Mouse (Mus musculus) heart, adult 18-20 months (tissue): ENCODE measurements around the gene Ell2. TPM values are rescaled to one million over a fixed set of nuclear protein-coding genes. Genes with fewer than 3 reads are reported as not detected.

Experiments
- DNase-seq, 2 experiments: peaks; one replicate each; pipeline ENCODE4 v3.0.0; 2021 to 2022; ENCODE audit warnings: mixed read lengths in 1 of 2
- total RNA-seq, 2 experiments: library from RNA; stranded (reverse); gene quantifications; 2 replicates each; pipeline ENCODE4 v1.2.3; 2021

Gene Ell2
- total RNA-seq, 2 experiments from 2014 or later, result 25.2 to 31.5 TPM

DNA sequence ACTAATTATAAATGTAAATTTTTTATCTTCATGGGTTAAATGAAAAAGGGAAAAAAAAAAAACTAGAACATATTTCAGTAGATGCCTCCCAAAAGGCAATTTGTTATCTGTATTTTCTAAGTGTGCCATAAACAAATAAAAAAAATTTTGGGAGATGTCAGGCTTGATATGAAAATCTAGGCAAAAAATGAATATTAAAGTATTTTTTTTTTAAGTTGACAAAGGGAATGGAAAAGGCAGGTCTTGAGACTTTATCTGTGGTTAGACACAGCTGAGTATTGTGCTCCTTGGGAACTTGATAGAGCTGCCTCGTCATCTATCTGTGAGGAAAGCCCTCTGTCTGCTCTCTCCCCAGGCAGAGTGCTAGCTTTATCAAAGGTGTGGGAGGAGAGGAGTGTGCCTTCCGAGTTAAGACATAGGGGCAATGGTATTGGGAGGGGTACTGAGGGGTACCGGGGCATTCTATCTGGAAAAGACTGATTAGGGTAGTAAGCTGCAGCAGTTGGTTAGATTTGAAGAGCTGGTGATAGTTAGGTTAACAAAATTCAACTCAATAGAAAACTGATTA lies 27.1 kb downstream of the Ell2 start:
- no peak for DNase-seq

DNA sequence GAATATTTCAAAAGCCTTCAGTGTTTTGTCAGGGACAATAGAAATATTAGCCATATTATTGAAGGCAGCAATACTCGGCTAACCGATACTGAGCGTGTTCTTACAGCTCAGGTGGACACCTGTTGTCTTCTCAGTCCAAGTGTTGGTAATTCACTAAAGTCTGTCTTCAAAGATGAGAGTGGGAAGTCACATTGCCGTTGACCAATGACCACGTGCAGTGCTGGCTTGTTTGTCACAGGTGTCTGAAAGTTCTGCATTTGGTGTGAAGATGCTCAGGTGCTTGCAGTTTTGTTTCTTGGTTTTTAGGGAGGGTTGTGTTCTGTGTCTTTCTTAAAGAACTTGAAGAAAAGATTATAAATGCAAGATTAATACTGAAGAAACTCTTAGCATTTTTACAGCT lies 27.7 kb downstream of the Ell2 start:
- no peak for DNase-seq

DNA sequence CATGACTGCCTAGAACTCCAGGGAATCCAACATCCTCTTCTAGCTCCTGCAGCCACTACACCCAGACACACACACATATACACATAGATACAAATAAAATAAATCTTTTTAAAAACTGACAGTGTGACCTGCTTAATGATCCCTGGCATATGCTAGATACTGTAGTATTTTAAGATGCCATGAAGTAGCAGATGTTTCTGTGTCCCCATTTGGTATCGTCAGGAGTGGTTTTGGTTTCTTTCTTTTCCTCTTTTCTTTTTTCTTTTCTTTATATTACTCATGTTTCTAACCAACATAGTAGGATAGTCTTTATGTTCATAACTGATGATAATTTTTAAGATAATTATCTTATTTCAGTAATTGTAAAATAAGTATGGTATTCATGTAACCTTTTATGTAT lies 29.0 kb downstream of the Ell2 start:
- DNase-seq, result no peak

DNA sequence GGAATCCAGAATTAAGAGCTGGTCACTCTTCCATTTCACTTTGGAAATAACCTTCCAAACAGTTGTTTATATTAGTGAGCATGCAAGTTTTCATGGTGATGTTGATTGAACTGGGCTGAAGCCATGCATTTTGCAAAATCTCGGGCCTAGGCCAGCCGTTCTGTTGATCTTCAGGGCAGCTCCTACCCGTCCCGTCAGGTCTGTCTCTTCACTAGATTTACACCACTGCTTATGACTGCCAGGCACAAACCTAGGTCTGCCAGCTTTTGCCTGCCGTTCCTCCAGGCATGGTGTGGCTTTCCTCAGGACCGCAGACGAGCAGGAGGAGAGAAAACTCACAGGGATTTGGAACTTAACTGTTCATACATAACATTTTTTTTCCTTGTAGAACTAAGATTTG lies 31.4 kb downstream of the Ell2 start:
- DNase-seq, result peak; percentile 11 to 21

DNA sequence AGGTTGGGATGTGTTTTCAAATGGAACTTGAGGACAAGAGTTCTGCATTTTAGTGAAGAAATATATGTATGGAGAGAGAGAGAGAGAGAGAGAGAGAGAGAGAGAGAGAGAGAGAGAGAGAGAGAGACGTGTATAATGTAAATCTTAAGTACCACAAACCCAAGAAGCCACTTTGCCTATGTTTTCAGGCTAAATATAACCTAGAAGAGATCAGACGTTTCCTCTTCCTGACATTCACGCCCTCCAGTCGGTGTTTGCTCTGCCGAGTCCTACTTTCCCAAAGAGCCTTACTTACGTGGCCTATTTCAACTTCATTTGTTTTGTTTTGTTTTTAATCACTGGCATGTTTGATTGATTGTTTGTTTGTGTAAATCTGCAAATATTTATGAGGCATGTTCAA lies 32.0 kb downstream of the Ell2 start:
- DNase-seq, result no peak

DNA sequence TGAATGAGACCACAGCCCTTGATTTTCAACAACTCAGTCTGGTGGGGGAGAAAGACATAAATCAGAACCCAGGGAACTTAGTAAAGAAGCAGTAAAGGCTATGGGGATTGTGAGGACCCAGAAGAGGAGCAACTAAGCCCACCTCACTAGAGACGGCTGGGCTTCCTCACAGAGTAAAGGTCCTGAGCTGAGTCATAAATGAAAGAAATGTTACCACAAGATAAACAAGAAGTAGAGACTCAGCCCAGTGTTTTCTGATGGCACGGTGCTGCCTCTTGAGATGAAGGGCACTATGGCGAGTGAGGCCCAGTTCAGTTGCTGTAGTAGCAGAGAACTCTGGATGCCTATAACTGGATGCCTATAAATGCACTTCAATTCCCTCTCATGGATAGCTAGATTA lies 32.4 kb downstream of the Ell2 start:
- no peak for DNase-seq

DNA sequence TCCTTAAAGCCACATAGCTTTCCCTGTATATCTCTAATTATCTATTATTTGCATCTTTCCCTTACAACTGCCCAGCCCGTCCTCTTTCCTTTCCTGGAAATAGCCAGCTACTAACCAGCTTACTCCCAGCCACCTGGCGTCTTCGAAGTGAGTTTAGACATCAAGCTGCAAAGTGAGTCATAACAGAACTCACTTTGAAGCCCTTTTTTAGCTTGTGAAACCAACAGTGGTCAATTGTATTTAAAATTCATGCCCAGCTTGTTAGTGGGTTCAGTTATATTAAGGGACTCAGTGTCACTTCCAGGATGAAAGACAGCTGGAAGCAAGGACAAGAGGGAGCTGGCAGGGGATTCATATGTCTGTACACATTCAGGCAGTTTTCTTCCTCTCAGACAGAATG lies 33.5 kb downstream of the Ell2 start:
- DNase-seq, result no peak

DNA sequence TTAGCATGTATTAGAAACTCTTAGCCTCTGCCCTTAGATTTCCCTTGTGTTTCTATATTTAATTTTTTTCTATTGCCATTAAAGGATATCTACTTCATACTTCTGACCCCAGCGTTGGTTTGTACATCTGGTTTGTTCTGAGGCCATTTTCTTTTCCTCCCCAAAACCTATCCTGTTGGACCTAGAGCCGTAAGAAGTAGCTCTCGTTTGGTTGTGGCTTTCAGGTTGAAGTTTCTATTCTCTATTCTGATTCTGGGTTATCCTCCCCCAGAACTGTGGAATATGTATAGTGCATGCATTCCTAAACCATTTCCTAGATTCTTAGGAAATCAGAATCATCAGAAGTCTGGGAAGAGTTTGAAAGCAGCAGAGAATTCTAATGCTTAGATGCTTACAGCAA lies 34.6 kb downstream of the Ell2 start:
- DNase-seq, result no peak

DNA sequence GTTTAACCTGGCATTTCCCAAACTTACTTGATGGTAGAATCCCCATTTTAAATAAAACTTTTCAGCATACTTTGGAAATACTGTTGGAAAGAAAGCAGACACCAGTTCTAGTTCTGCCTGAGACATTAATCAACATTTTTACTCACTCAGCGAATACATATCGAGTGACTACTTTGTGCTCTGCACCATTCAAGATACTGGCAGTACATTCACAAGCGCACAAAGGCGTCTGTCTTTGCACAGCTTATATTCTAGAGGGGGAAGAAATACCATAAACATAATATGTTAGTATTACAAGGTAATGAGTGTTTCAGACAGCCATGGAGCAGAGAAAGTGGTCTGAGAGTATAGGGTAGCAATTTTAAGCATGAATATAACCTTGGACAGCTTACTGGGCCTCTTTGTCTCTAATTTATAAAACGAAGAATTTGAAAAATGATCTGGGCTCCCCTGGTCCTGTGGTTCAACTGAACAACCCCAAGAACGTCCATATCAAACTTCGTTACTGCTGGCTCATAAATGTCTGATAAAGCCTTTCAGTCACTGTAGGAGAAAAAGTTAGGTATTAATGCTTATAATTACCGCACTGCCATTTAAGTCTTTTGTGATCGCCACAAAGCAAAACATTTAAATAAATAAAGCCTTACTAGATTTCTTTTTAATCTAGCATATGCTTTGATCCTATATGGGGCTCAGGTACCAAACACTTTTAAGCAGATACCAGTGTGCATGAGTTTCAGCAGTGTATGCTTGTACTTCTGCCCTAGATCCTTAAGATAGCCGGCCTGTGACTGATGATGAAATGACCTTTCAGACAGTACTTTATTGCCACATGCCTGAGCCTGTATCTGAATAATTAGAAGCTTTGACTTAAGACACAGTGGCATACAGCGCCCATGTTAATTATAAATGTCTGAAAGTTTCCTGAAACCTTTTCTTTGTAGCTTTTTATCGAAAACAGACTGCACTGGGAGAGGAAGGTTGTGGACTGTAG lies 35.5 kb downstream of the Ell2 start:
- no peak for DNase-seq

DNA sequence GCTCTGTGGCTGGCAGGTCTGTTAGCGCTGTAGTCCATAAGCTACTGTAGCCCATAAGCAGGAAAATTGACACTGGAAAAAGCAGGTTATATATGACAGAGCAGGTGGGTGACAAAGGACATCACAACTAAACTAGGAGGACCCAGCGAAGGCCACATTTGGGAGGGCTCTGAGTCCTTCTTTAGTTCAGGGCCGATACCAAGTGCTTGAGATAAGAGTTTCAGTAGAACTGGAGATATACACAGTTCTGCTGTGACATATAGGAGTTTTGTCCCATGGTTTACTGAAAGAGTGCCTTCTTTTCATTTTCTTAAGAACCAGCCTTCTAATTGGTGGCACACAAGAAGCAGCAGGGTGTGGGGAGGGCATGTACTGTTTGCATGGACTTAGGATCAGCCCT lies 36.4 kb downstream of the Ell2 start:
- DNase-seq, result no peak

DNA sequence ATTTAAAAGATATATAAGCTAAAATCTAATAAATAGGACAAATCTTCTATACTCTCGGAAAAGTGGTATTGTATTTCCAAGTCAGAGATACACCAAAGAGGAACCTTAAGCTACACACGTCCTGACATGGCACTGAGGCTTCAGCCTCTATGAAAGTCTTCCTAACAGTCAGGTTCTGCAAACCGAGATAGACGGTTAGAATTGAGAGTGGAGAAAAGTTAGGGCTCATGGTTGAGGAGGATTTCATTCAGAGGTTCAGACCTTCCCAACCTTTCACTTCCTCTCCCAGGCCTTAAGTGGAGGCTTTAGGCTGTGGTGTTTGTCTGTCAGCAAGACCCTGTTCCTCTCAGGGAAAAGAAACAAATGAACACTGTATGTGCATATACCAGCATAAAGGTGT lies 37.5 kb downstream of the Ell2 start:
- DNase-seq, result no peak

DNA sequence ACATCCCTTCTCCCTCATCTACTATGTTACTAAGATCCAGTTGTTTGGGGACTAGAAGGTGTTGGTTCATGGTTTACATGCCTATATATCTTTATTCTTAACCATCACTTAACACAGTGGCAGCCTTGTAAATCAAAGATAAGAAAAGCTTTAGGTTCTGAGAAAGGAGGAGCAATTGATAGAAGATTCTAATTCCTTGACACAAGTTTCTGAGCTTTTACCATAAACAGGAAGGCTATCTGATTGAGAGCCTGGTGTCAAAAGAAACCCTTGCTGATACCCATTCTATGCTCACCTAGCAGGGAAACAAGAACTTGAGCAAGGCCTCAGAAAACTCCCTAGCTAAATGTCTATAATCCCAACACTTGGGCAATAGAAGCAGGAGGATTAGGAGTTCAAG lies 38.8 kb downstream of the Ell2 start:
- DNase-seq, result no peak

DNA sequence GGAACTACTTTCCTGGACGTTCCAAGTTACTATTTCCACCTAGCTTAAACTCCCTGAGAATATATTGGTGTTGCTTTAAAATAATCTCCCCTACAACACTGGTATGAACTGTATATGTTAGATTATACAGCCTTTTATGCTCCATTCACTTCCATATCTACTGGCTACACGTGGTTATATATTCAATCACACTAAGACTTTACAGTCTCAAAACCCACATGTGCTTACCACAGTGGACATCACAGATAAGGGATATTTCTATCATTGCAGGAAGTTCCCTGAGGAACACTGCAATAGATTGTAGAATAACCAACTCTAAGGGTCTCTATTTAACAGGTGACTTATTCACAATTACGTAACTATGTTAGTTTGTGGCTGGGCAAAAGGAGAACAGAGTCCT lies 40.7 kb downstream of the Ell2 start:
- DNase-seq, result no peak

DNA sequence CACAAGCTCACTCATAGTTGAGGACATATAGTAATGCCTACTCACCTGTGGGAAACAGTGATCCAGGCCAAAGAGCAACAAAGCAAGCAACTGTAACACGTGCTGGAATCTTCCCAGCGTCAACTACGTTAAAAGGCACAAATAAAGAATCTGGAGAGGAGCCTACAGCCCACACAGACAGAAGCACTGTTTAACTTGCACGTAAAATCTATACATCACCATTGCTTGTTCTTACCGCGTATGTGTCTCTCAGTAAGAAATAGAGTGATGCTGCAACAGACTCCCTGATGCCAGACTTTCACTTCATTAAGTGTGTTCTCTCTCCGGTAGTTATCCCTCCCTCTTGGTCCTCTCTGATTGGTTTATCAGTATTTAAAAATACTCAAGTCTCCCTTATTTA lies 42.1 kb downstream of the Ell2 start:
- DNase-seq, result no peak

DNA sequence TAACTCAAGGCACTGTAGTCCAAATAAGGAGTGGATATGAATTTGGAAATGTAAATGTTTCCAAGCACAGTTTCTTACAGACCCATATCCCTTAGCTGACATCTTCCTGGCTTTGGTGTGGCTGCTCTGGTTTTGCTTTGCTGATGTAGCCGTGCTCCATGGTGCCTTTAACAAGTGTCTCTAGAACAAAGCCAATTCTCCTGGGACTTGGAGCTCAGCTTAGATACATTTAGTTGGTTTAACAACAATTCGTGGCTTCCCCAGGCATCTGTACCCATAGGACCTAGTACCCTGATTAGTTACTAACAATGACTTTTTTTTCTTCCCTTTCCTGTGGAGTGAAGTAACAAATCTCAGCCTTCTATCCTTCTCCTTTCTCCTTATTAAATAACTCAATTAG lies 44.2 kb downstream of the Ell2 start:
- no peak for DNase-seq

DNA sequence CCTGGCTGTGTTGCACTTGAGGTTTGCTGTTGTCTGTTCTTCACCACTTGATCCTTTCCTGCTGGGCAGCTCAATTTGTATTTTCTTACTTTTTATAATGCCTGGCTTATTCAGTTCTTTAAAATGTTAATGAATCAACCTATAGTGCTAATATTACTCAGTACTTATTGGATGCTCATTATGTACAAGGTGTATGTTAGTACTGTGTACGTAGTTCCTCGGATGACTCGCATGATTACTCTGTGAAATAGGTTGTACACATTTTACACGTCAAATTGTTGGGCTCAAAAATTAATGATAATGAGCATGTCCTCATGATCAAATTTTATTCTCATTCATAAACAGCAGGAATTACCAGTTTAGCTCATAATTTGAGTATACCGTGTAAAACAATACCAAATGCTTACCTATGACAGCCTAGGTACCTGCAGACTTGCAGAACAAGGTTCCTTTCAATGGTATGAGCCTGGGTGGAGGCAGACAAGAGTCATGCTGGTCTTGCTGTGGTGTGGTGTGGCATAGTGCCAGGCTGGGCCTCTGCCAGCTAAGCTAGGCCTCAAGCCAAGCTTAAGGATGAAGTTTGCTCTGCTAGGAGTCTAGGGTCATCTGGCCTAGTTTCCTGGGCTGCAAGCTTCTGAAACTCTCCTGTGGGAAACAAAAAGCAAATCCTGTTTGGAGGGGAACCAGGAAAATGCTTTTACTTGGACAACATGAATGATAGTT lies 45.8 kb downstream of the Ell2 start:
- peak; percentile 88 to 92 for DNase-seq

DNA sequence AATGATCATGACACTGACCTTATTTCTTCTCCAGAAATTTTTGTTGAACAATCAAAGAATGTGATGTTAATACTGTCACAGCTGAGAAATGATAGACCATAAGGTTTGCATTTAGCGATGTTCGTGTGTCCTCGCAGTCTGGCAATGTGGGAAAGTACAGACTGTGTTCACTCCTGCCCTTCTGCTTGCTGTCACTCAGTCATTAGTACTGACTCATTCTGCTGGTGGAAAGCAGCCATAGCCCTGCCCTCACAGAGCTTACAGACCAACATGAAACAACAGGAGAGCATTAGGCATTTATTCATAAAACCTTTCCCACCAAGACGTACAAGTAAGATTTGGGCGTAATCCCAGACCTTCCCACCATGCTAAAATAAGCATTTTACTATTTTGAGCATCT lies 47.8 kb downstream of the Ell2 start:
- no peak for DNase-seq

DNA sequence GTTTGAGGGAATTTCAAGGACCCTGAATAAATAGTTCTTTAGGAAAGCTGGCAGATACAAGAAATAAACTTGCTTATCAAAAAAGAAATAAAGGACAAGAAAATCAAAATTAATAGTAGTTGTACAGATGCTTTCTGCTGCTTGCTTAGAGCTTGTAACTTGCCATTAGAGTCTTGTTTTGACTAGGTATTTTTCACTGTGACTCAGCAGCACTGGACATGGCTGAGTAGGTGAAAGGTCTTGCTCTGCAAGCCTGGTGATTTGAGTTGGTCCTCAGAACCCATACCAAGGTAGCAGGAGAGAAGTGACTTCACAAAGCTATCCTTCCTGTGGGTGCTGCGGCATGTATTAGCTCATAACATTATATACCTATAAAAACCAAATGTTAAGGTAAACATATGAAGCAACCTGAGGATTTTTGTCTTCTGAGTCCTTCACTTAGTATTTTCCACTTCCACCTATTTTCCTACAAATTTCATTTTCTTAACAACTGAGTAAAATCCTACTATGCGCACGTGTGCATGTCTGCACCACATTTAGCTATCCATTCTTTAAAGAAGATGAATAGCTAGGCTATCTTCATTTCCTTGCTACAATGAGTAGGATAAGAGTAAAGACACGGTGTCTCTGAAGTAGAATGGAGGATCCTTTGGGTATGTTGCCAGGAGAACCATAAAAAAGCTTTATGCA lies 54.4 kb downstream of the Ell2 start:
- peak; percentile 9 to 20 for DNase-seq

DNA sequence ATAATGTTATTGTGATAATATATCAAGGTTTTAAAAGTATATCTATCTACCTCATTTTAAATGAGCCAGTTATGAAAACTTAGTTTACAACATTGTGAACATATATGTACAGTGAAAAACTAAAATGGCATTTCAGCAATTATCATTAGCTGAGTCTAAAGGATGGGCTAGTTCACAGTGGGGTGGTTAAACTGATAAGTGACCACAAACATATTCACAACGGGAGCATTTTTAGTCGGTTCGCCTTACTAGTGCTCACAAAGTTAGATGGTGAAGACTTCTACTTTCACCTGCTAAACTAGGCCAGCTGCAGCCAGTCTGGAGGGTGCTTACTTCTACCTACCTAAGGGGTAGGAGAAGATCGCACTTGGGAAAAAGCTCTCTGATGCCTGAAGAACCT lies 56.2 kb downstream of the Ell2 start:
- DNase-seq, result no peak

DNA sequence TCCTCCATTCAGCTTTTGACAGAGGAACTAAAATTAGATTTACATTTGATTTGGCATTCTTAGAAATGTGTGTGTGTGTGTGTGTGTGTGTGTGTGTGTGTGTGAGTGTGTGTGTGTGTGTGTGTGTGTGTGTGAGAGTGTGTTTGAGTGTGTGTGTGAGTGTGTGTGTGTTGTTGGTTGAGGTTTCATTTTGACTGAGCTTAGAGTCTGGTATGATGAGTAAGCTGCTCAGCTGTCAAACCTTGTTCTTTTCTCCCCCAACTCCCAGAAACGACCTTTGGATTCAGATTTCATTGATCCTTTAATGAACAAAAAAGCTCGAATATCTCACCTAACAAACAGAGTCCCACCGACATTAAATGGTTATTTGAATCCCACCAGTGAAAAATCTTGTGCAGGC lies 56.7 kb downstream of the Ell2 start:
- no peak for DNase-seq

DNA sequence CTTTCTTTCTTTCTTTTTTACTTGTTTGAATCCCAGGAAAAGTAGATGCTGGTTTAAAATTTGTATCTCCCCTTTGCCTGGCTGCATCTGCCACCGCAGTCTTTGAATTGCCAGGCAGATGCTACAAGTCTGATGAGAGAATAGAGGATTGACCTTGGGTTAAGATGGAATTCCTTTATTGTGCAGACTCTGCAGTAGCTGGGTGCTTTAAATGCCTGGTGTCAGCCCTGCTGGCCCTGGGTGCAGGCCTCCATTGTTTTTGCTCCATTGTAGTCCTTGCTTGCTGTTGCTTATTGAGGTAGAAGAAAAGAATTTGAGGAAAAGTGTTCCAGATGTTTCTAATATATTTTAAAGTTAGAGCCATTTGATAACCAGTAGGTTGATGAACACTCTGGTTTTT lies 59.2 kb downstream of the Ell2 start:
- DNase-seq, result no peak

DNA sequence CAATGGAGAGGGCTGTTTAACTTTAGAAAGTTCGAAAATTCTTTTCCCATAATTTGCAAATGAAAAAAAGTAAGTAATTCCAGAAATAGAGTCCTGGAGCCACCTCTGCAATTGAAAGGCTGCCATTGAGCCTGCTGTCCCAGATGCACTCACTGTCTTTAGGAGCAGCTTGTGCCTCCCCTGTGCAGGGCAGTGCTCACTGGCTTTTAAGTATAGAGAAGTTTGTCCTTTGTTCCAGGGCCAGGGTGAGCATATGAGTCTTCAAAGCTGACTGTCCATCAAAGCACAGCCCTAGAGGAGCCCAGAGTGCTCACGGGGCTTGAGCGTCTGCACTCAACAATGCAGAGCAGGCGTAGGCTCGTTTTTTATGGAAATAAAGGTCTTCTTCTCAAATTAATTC lies 59.7 kb downstream of the Ell2 start:
- no peak for DNase-seq

DNA sequence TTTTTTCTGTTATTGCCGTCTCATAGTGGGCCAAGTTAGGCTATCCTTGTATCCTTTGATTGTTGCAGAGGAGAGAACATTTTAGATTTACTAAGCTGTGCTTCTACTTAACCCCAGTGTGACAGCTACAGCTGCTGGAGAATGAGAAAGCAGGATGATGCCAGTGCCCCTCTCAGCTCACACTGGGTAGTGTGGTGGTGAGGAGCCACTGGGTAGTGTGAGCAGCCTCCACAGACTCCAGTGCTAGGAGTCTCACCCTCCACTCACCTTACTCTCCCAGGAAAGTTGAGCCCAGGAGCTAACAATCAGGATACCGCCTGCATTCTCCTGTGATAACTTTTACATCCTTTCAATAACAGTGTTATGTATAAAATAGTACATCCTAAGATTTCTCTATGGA lies 60.4 kb downstream of the Ell2 start:
- no peak for DNase-seq
